Mouse (Mus musculus): ENCODE results near the gene Dennd1a. TPM values are rescaled to one million over a fixed set of nuclear protein-coding genes. Genes with fewer than 3 reads are reported as not detected.

Gene Dennd1a
- 30.3 TPM for polyA plus RNA-seq (2021)

DNA sequence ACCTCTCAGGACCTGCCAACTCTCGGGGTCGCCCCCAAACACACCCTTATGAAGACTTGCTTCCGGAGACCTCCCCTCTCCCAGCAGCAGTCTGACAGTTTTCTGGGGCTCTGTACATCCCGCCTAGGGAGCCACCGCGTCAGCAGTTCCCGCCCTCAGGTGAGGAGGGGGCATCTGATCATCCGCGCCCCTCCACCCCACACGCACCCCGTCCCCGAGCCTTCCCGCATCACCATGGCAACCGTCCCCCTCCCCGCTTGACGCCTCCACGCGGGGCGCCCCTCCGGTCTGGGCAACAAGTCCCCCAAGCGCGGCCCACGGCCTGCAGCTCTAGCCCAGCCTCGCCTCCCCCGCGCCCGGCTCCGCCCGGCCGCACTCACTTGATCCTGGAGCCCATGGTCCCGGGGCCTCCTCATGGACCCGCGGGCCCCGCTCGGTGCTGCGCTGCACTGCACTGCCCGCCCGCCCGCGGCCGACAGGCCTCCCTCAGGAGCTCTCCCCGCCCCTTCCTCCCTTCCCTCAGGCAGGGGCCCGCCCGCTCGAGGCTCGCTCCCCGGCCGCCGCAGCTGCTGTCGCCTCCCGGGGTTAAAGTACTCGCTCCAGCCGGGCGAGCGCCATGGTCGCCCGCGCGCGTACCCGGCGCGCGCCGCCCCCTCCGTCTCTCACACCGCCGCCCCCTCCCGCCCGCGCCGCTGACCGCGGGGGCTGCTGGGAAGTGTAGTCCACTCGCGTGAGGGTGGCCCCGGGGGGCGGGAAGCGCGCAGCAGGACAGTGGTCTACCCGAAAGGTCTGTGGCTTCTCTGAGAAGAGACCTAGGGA is at the start of gene Dennd1a:
Dennd1a (minus strand) TSS at position 658 of the 819 bp plus-strand sequence.
- no peaks in the 10 kb centered on the region for H3K27me3 ChIP-seq
- in situ Hi-C loops (cut with MboI; ENCODE audit: low pct_unique_long_range_greater_than_20kb), result no loop called here
- TF ChIP-seq CTCF (IDR thresholded peaks at IDR 0.05), result no peak
- ATAC-seq, result peak; percentile 89
- POLR2A ChIA-PET, result interaction anchor here (0.6 to 1.1 kb wide), 2 partner anchors 100 to 128 kb away, joined by 3 read pairs; no protein-coding TSS in a partner anchor
- DNase-seq (ENCODE audit: low read depth, low spot score), result no peak
- CTCF ChIA-PET, result no interaction called here

DNA sequence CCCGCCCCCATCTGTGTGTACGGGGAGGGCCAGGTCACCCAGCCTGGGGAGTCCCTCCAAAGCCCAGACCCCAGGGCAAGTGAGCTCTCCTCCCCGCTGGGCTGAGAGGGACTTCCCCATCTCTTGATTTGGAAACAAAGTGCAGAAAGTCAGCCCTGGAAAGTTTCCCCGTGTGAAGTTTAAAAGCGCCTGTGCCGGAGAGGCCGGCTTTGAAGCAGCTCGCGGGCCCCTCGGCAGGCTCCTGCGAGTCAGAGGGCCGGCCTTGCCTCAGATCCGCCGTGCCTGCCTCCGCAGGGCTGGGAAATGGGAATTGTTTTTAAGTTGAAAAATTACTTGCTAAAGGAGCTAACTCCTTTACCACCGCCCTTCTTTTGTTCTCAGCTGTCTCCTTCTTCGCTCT is 49.4 kb upstream of the Dennd1a start:
- no peak for ATAC-seq
- in situ Hi-C loops (cut with MboI; ENCODE audit: low pct_unique_long_range_greater_than_20kb), result no loop called here
- no peak for DNase-seq (ENCODE audit: low read depth, low spot score)
- H3K27me3 ChIP-seq, result peaks cover 20% of the 10 kb centered on the region
- CTCF ChIA-PET, result no interaction called here
- POLR2A ChIA-PET, result no interaction called here
- TF ChIP-seq CTCF (IDR thresholded peaks at IDR 0.05), result no peak

DNA sequence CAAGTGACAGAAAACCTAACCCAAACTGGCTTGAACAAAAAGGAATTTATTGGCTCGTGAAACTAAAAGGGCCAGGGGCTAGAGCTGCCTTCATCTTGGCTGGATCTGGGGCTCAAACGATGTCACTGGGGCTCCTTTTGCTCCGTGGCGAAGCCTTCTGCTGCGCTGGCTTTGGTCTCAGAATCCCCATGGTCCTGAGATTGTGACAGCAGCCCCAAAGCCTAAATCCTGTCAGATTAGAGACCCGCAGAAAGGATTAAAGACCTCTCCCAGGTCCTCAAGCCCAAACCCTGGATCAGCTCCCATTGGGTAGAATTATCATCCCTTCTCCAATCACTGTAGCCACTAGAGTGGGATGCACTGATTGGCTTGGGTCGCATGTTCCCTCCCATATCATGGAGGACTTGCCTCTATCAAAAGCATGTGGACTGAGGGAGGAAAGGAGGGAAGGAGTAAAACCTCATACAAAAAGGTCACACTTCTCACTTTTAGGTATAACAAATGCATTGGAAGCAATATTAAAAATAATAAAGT is 46.5 kb upstream of the Dennd1a start:
- CTCF ChIA-PET, result interaction anchor here (0.9 kb wide), 1 partner anchor 8 kb away, joined by 3 read pairs; no protein-coding TSS in a partner anchor
- H3K27me3 ChIP-seq, result peaks cover 8% of the 10 kb centered on the region
- DNase-seq (ENCODE audit: low read depth, low spot score), result no peak
- in situ Hi-C loops (cut with MboI; ENCODE audit: low pct_unique_long_range_greater_than_20kb), result no loop called here
- ATAC-seq, result no peak
- TF ChIP-seq CTCF (IDR thresholded peaks at IDR 0.05), result no peak
- POLR2A ChIA-PET, result no interaction called here

DNA sequence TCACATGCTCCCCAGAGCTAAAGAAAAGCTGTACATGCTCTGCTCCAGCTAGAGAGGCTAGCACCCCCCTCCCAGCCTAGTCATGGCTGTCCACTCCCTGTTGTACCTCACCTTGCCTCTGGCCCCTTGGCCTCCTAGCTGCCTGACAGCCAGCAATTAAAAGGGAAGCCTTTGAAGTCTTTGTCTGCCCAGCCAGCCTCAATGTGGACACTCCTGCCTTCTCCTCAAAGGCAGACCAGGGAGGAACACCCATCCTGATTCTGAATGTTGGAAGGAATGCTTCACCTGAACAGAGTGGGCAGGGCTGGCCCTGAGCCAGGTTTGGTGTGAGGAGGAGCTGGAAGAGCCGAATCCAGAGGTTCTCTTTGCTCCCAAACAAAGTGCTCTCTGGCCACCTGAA is 39.5 kb upstream of the Dennd1a start:
- POLR2A ChIA-PET, result no interaction called here
- no peak for ATAC-seq
- no peaks in the 10 kb centered on the region for H3K27me3 ChIP-seq

DNA sequence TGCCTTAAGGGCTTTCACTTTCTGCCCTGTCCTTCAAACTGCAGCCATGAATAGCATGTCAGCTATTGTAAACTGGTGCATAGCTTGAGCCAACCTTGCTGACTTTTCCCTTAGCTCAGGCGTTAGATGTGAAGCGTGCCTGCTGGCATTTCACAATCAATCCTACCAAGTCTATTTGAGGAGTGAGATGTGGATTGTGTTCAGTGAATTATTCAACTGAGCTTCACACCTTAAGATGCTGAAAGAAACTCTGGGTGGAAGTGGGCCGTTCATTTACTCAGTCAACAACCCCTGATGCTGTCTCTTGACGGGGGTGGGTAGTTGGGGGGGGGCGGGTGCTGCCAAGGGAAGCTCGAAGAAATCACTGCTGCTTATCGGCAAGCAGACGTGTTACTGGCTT is 36.2 kb upstream of the Dennd1a start:
- TF ChIP-seq CTCF (IDR thresholded peaks at IDR 0.05), result no peak
- DNase-seq (ENCODE audit: low read depth, low spot score) (no peak), ATAC-seq (no peak)
- ChIA-PET CTCF (no interaction called here), POLR2A (interaction anchor here (1.2 kb wide), 1 partner anchor 23 kb away, joined by 3 read pairs; no protein-coding TSS in a partner anchor)
- H3K27me3 ChIP-seq, result no peaks in the 10 kb centered on the region
- in situ Hi-C loops (cut with MboI; ENCODE audit: low pct_unique_long_range_greater_than_20kb), result no loop called here

More for the DNA sequence above, 39.5 kb upstream of the Dennd1a start:
- CTCF ChIA-PET, result no interaction called here
- no peak for DNase-seq (ENCODE audit: low read depth, low spot score)
- TF ChIP-seq CTCF (IDR thresholded peaks at IDR 0.05), result no peak
- in situ Hi-C loops (cut with MboI; ENCODE audit: low pct_unique_long_range_greater_than_20kb), result no loop called here

DNA sequence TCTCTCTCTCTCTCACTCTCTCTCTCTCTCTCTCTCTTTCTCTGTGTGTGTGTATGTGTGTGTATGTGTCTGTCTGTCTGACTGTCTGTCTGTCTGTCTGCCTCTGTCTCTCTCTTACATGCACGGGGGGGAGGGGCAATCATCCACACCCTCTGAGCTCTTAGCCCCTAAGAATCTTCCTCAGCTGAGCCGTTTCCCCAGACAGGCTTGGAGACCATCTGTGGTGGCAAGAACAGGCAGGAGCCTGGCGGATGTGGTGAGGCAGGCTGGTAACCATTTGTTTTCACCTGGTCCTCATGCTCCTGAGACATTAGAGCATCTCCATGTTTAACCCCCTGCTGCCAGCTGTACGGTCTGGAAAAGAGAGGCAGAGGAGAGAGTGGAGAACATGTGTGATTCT is 33.7 kb upstream of the Dennd1a start:
- no peak for DNase-seq (ENCODE audit: low read depth, low spot score)
- ChIA-PET CTCF (interaction anchor here (1.4 kb wide), 1 partner anchor 14 kb away, joined by 3 read pairs; no protein-coding TSS in a partner anchor), POLR2A (interaction anchor here (0.6 kb wide), 1 partner anchor 675 kb away, joined by 3 read pairs; no protein-coding TSS in a partner anchor)
- in situ Hi-C loops (cut with MboI; ENCODE audit: low pct_unique_long_range_greater_than_20kb), result no loop called here
- no peak for ATAC-seq
- TF ChIP-seq CTCF (IDR thresholded peaks at IDR 0.05), result no peak
- no peaks in the 10 kb centered on the region for H3K27me3 ChIP-seq

DNA sequence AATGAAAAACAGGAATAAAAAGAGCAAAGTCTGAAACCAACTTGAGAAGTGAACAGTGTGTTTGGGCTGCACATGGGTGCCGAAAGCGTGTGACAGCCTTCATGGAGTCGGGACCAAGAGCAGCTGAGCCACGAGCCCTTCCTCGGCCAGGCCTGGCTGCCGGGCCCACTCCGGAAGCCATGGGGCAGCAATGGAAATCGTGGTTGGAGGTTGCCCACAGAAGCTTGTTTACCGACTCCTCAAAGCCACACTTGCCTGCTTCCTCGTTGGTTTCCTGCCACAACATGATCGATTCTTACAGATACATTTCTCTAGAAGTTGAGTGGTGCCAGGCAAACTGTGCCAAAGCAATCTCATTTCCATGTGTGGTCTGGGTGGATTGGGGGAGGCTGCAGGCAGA is 31.9 kb upstream of the Dennd1a start:
- TF ChIP-seq CTCF (IDR thresholded peaks at IDR 0.05), result no peak
- H3K27me3 ChIP-seq, result no peaks in the 10 kb centered on the region
- DNase-seq (ENCODE audit: low read depth, low spot score) (no peak), ATAC-seq (no peak)
- ChIA-PET CTCF (interaction anchor here (1.4 kb wide), 1 partner anchor 19 kb away, joined by 3 read pairs; no protein-coding TSS in a partner anchor), POLR2A (no interaction called here)
- in situ Hi-C loops (cut with MboI; ENCODE audit: low pct_unique_long_range_greater_than_20kb), result no loop called here

DNA sequence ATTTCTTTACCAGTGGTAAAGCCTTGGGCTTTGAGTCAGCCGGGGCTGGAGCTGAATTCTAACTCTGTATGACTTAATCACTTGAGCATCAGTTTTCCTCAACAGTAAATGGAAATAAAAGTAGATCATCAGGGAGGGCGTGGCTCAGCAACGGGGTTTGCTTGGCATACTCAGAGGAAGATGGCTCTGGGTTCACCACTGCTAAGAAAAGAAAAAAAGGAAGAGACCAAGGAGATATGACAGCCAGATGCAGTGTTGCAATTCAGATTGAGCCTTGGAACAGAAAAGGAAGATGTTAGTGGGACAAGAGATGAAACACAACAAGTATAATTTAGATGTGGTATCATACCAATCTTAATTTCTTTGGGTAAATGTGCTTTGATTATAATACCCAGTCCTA is 26.2 kb upstream of the Dennd1a start:
- CTCF ChIA-PET, result interaction anchor here (1.3 to 2.0 kb wide), 2 partner anchors 10 to 12 kb away, joined by 3 to 5 read pairs; no protein-coding TSS in a partner anchor
- DNase-seq (ENCODE audit: low read depth, low spot score) (no peak), ATAC-seq (no peak)
- no peaks in the 10 kb centered on the region for H3K27me3 ChIP-seq
- in situ Hi-C loops (cut with MboI; ENCODE audit: low pct_unique_long_range_greater_than_20kb), result no loop called here
- POLR2A ChIA-PET, result interaction anchor here (1.6 kb wide), 1 partner anchor 13 kb away, joined by 4 read pairs; no protein-coding TSS in a partner anchor
- TF ChIP-seq CTCF (IDR thresholded peaks at IDR 0.05), result no peak

DNA sequence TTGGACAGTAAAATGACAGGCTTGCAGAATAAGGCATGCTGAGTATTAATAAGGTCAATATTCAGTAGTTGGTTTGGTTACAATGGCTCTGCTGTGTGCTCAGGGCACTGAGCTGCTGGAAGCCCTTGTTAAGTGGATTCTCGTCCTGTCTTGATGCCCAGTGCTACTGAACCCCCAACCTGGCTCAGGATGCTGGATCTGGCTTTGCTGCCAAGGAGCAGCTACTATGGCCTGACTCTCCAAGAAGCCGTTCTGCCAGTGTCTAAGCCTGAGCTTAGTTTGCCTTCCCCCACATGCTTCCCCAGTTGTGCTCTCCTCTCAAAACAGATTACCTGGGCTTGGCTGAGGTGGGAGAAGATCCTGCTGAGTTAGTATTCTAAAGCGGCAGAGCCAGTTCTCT is 25.7 kb upstream of the Dennd1a start:
- POLR2A ChIA-PET, result interaction anchor here (1.6 kb wide), 1 partner anchor 12 kb away, joined by 4 read pairs; no protein-coding TSS in a partner anchor
- CTCF ChIA-PET, result interaction anchor here (1.3 to 2.0 kb wide), 2 partner anchors 10 to 12 kb away, joined by 3 to 5 read pairs; no protein-coding TSS in a partner anchor
- in situ Hi-C loops (cut with MboI; ENCODE audit: low pct_unique_long_range_greater_than_20kb), result no loop called here
- ATAC-seq (no peak), DNase-seq (ENCODE audit: low read depth, low spot score) (no peak)
- H3K27me3 ChIP-seq, result no peaks in the 10 kb centered on the region
- TF ChIP-seq CTCF (IDR thresholded peaks at IDR 0.05), result no peak

DNA sequence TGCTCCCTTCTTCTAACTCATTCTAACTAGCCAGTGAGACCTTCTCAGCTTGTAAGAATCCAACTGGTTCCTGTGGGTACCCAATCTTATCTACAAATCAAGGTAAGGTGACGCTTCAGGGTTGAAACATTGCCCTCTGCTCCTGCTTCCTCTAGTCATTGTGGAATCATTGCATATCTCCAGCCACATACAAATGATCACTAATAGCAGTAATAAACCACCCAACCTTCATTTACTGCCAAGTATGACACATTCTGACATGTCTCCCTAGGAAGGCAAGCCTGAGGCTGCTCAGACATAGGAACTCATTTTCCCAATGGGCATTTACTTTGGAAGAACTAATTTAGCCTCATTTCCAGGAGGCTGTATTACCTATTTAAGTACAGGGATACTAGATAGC is 18.0 kb upstream of the Dennd1a start:
- POLR2A ChIA-PET, result no interaction called here
- DNase-seq (ENCODE audit: low read depth, low spot score), result no peak
- in situ Hi-C loops (cut with MboI; ENCODE audit: low pct_unique_long_range_greater_than_20kb), result no loop called here
- TF ChIP-seq CTCF (IDR thresholded peaks at IDR 0.05), result no peak
- H3K27me3 ChIP-seq, result no peaks in the 10 kb centered on the region
- no peak for ATAC-seq
- CTCF ChIA-PET, result no interaction called here

DNA sequence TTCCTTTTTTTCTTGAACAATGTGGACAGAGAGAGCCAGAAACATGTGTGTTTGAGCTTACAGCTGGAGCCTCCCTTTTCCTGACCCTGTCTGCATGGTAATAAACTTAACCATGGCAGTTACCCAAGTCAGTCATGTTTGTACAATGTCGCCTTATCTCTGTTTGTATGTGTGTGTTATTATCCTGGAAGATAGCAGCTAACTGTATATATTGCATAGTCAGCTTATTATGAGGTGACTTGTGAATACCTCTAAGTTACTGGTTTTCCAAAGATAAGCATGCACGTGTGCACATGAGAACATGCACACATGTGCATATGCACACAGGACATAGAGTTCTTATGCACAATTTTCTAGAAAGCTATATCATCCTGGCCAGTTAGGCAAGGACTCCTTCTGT is 13.8 kb upstream of the Dennd1a start:
- H3K27me3 ChIP-seq, result no peaks in the 10 kb centered on the region
- ChIA-PET CTCF (interaction anchor here (1.9 kb wide), 1 partner anchor 13 kb away, joined by 5 read pairs; no protein-coding TSS in a partner anchor), POLR2A (interaction anchor here (1.4 kb wide), 1 partner anchor 13 kb away, joined by 4 read pairs; no protein-coding TSS in a partner anchor)
- DNase-seq (ENCODE audit: low read depth, low spot score), result no peak
- no peak for TF ChIP-seq CTCF (IDR thresholded peaks at IDR 0.05)
- in situ Hi-C loops (cut with MboI; ENCODE audit: low pct_unique_long_range_greater_than_20kb), result no loop called here
- ATAC-seq, result no peak

Measured in Patski (cell line).